Mouse (Mus musculus) embryonic facial prominence, embryonic 14.5 days (tissue): Measurements from ENCODE around the gene Ppp1r16b. TPM values are rescaled to one million over a fixed set of nuclear protein-coding genes. Genes with fewer than 3 reads are reported as not detected.
A peak's percentile ranks its signal among the peaks of the same experiment; 100 is the strongest.

Experiments
- ATAC-seq: fragments of 200-750 bp; cut with Nextera tagmentation; 2 replicates; pipeline ENCODE4 v1.8.0; 2017; ENCODE audit warnings: low read depth, moderate number of reproducible peaks, moderate TSS enrichment
- DNase-seq: peaks from one replicate; pipeline ENCODE4 v3.0.0-alpha.2; 2015; ENCODE audit warnings: low spot score
- H3K27ac ChIP-seq: fragments of 300-500 bp; sonication (generic); replicated peaks from 2 replicates; pipeline ENCODE4 v1.5.1; 2014; ENCODE audit warnings: low read depth, mild to moderate bottlenecking, low read length, moderate library complexity
- H3K27me3 ChIP-seq: fragments of 300-500 bp; sonication (generic); replicated peaks from 2 replicates; pipeline ENCODE4 v1.6.1; 2014; ENCODE audit warnings: low read length; ENCODE audit not compliant: control insufficient read depth, insufficient read depth
- H3K36me3 ChIP-seq: fragments of 300-500 bp; sonication (generic); 2 replicates; pipeline ENCODE4 v1.6.1; 2014; ENCODE audit warnings: low read length, mixed read lengths; ENCODE audit not compliant: control insufficient read depth, insufficient read depth
- H3K4me1 ChIP-seq: fragments of 300-500 bp; sonication (generic); 2 replicates; pipeline ENCODE4 v1.6.1; 2014; ENCODE audit warnings: antibody characterized with exemption, low read length; ENCODE audit not compliant: control insufficient read depth, insufficient read depth
- H3K4me2 ChIP-seq: fragments of 300-500 bp; sonication (generic); 2 replicates; pipeline ENCODE4 v1.6.1; 2014; ENCODE audit warnings: low read depth, mild to moderate bottlenecking, low read length, moderate library complexity, mixed read lengths
- H3K4me3 ChIP-seq: fragments of 300-500 bp; sonication (generic); 2 replicates; pipeline ENCODE4 v1.5.1; 2014; ENCODE audit warnings: low read depth, mild to moderate bottlenecking, low read length
- H3K9ac ChIP-seq: fragments of 300-500 bp; sonication (generic); 2 replicates; pipeline ENCODE4 v1.6.1; 2014; ENCODE audit warnings: low read depth, mild to moderate bottlenecking, low read length, moderate library complexity, mixed read lengths
- H3K9me3 ChIP-seq: fragments of 300-500 bp; sonication (generic); 2 replicates; pipeline ENCODE4 v1.6.1; 2016; ENCODE audit warnings: low read length; ENCODE audit not compliant: control insufficient read depth
- WGBS: fragments of 180-500 bp; shearing (Covaris S2); extraction: QIAGEN DNeasy Blood & Tissue Kit; methylation state at CpG from one replicate; pipeline ENCODE4 v1.1.7; 2014; 5-methylcytosine and 5-hydroxymethylcytosine counted together
- polyA plus RNA-seq: library from polyadenylated mRNA; unstranded; fragments of >200 nt; fragmentation: Nextera tagmentation; extraction: Ambion mirVana; gene quantifications from 2 replicates; pipeline ENCODE4 v1.2.1, GENCODE M21; 2014

Ppp1r16b gene
- polyA plus RNA-seq, result 4.3 and 4.7 TPM in 2 replicates

- Histone ChIP-seq H3K27me3 (peaks cover 45% of the 10 kb centered on the region), H3K9me3 (no peaks in the 10 kb centered on the region), H3K9ac (no peak within 1 kb of the TSS), H3K36me3 (no peaks in the 10 kb centered on the region), H3K4me2 (no peak within 1 kb of the TSS), H3K4me1 (peaks cover 16% of the 10 kb centered on the region), H3K4me3 (no peak within 1 kb of the TSS), H3K27ac (no peak within 1 kb of the TSS)
- ATAC-seq, result no peak
- 72% methylated on average over 4 of the region's 4 CpGs for WGBS
- DNase-seq, result no peak
Measured at GRCm38 (mm10) chr2:158665098-158665497, at the start of gene Ppp1r16b. Ppp1r16b (plus strand) TSS chr2:158665398.

DNA sequence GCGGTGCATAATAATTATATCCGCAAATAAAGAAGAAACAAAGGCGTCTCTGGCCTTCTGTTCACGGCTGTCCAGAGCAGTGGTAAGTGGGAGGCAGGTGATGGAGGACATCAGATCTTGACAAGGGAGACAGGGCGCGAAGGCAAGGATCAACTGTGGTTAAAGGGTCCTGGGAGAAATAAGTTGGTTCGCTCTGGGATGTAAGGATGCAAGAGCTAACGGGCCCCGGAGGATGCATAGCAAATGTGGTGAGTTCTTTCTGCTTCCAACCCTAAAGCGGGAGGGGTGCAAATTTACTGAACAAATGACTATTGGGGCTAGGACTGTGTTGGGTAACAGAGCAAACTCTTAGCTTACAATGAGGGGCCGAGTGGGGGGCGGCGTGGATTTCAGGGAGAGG lies 49.5 kb upstream of the Ppp1r16b start:
- no peak overlapping the region for H3K9ac ChIP-seq
- H3K9me3 ChIP-seq, result no peaks in the 10 kb centered on the region
- no peak overlapping the region for H3K4me3 ChIP-seq
- 2% methylated on average over 13 of the region's 13 CpGs for WGBS
- H3K4me2 ChIP-seq, result no peak overlapping the region
- no peak for DNase-seq
- H3K36me3 ChIP-seq, result no peaks in the 10 kb centered on the region
- ATAC-seq, result no peak
- no peak overlapping the region for H3K27ac ChIP-seq
- H3K4me1 ChIP-seq, result peaks cover 5% of the 10 kb centered on the region; the same call in 1 of the 2 replicates
- H3K27me3 ChIP-seq, result peaks cover 93% of the 10 kb centered on the region

DNA sequence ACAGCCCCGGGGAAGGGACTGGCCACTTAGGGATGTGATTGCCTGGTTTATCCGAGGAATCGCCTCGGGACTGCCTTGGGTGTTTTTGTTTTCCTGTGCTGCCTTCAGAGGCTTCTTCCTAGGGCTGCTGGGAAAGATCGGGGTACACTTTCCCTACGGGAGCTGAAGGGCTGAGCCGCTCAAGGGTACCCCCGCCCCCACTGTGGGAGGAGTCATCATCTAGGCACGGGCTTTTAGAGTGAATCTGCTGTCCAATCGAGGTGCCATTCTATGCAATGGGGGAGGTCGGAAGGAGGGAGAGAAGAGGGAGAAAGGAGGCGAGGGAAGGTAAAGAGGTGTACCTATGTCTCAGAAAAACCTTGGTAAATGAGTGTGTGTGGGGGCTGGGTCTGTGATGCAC lies 48.9 kb upstream of the Ppp1r16b start:
- Histone ChIP-seq H3K27ac (no peak overlapping the region), H3K9ac (no peak overlapping the region), H3K4me1 (peaks cover 4% of the 10 kb centered on the region; the same call in 1 of the 2 replicates), H3K4me3 (no peak overlapping the region), H3K27me3 (peaks cover 87% of the 10 kb centered on the region), H3K4me2 (no peak overlapping the region), H3K9me3 (no peaks in the 10 kb centered on the region), H3K36me3 (no peaks in the 10 kb centered on the region)
- WGBS, result 0% methylated on average over 12 of the region's 12 CpGs
- no peak for DNase-seq
- no peak for ATAC-seq

DNA sequence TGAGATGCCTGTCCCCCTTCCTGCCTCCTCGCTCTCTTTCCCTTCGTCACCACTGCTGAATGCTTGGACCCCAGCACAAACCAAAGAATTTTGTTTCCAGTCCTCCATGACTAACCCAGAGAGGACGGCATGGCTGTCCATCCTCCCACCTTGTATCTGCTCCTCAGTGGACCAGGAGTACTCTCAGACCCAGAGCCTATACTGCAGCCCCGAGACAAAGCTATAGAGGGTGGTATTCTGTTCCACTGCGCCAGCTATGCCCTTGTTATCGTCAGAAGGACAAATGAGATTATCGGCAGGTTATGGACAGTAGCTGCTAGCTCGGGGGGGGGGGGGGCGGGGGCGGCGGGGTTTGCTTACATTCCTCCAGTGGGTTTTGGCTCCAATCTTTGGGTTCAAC lies 48.4 kb upstream of the Ppp1r16b start:
- 2% methylated on average over 11 of the region's 11 CpGs for WGBS
- H3K4me1 ChIP-seq, result peaks cover 4% of the 10 kb centered on the region; the same call in 1 of the 2 replicates
- no peak for ATAC-seq
- no peak overlapping the region for H3K9ac ChIP-seq
- no peaks in the 10 kb centered on the region for H3K9me3 ChIP-seq
- no peaks in the 10 kb centered on the region for H3K36me3 ChIP-seq
- no peak overlapping the region for H3K4me3 ChIP-seq
- H3K27ac ChIP-seq, result no peak overlapping the region
- no peak overlapping the region for H3K4me2 ChIP-seq
- H3K27me3 ChIP-seq, result peaks cover 85% of the 10 kb centered on the region
- DNase-seq, result no peak

GRCm38 (mm10) chr2:158624718-158625222 lies 40.4 kb upstream of the Ppp1r16b start, which contains the start of gene Actr5:
Actr5 (plus strand) TSS chr2:158624888.
- peak; percentile 93 for ATAC-seq
- Histone ChIP-seq H3K9ac (peak within 1 kb of the TSS; percentile 90), H3K9me3 (no peaks in the 10 kb centered on the region), H3K27ac (peak within 1 kb of the TSS; percentile 92), H3K36me3 (peaks cover 33% of the 10 kb centered on the region), H3K4me1 (peaks cover 11% of the 10 kb centered on the region), H3K27me3 (peaks cover 6% of the 10 kb centered on the region; the same call in 1 of the 2 replicates), H3K4me2 (peak within 1 kb of the TSS; percentile 81), H3K4me3 (peak within 1 kb of the TSS; percentile 94)
- peak; percentile 99 for DNase-seq
- under 1% methylated on average over 32 of the region's 39 CpGs for WGBS

DNA sequence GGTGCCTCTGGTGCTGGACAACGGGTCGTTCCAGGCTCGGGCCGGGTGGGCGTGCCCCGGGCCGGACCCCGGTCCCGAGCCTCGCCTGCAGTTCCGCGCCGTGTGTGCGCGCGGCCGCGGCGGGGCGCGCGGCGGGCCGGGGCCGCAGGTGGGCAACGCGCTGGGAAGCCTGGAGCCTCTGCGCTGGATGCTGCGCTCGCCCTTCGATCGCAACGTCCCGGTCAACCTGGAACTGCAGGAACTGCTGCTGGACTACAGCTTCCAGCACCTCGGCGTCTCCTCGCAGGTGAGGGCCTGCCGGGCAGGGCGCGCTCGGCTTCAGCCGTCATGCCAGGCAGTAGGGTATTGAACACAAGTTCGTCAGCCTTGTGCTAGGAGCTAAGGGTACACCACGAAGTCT lies 40.0 kb upstream of the Ppp1r16b start:
- peaks cover 11% of the 10 kb centered on the region for H3K4me1 ChIP-seq
- DNase-seq, result no peak
- ATAC-seq, result peak; percentile 51

DNA sequence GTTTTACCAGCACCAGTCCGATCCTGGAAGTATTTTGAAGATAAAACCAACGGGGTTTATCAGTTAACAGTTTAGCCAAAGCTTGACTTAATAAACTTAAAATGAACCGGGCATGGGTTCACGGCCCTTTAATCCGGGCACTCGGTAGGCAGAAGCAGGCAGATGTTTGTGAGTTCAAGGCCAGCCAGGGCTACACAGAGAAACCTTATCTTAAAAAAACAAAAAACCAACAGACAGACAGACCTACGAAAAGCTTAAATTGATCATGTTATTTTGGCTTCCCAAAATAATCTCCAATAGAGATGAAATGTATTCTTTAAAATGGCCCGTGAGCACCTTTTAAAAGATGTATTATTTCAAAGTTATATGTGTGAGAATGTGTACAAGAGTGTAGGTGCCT lies 39.5 kb upstream of the Ppp1r16b start:
- 0 out of 2 replicates have a peak, but pooled peaks cover 4% of the 10 kb centered on the region for H3K27me3 ChIP-seq
- H3K4me1 ChIP-seq, result peaks cover 11% of the 10 kb centered on the region
- H3K9ac ChIP-seq, result peak overlapping the region; percentile 90
- peak overlapping the region; percentile 94 for H3K4me3 ChIP-seq
- no peaks in the 10 kb centered on the region for H3K9me3 ChIP-seq
- 34% methylated on average over 8 of the region's 8 CpGs for WGBS
- H3K36me3 ChIP-seq, result peaks cover 42% of the 10 kb centered on the region
- no peak overlapping the region for H3K27ac ChIP-seq
- no peak for ATAC-seq
- DNase-seq, result no peak
- peak overlapping the region; percentile 81 for H3K4me2 ChIP-seq

More for the DNA sequence above, 40.0 kb upstream of the Ppp1r16b start:
- H3K9me3 ChIP-seq, result no peaks in the 10 kb centered on the region
- peak overlapping the region; percentile 92 for H3K27ac ChIP-seq
- H3K4me2 ChIP-seq, result peak overlapping the region; percentile 81
- H3K4me3 ChIP-seq, result peak overlapping the region; percentile 94
- peaks cover 4% of the 10 kb centered on the region; the same call in 1 of the 2 replicates for H3K27me3 ChIP-seq
- H3K36me3 ChIP-seq, result peaks cover 38% of the 10 kb centered on the region
- H3K9ac ChIP-seq, result peak overlapping the region; percentile 90
- 0% methylated on average over 23 of the region's 44 CpGs for WGBS

- ATAC-seq (no peak), DNase-seq (peak; percentile 29)
- H3K4me2 ChIP-seq, result no peak overlapping the region
- H3K4me3 ChIP-seq, result no peak overlapping the region
- no peaks in the 10 kb centered on the region for H3K9me3 ChIP-seq
- H3K4me1 ChIP-seq, result peaks cover 11% of the 10 kb centered on the region
- H3K27me3 ChIP-seq, result no peaks in the 10 kb centered on the region
- no peak overlapping the region for H3K27ac ChIP-seq
- WGBS, result 64% methylated on average over 3 of the region's 3 CpGs
- H3K36me3 ChIP-seq, result peaks cover 73% of the 10 kb centered on the region
- H3K9ac ChIP-seq, result no peak overlapping the region
Measured at GRCm38 (mm10) chr2:158628858-158629257, 36.3 kb upstream of the Ppp1r16b start.

DNA sequence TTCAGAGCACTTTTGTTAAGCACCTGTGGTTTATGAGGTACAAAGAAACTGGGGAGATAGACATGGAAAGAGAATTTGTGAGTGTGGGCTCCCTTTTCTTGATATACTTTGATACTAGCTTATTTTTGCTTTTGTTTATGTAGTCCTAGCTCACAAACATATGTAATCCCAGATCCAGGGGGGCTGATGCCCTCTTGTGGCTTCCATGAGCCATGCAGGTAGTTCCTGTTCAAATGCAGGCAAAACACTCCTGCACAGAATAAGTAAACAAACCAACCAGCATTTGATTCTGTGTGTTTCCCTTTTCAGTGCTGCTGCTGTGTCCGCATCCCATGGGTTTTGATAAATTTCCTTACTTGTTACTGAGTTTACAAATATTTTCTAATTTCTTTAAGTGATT lies 35.8 kb upstream of the Ppp1r16b start:
- no peak overlapping the region for H3K4me3 ChIP-seq
- WGBS, result 86% methylated on average over 1 of the region's 1 CpGs
- no peaks in the 10 kb centered on the region for H3K9me3 ChIP-seq
- H3K9ac ChIP-seq, result no peak overlapping the region
- no peak overlapping the region for H3K4me2 ChIP-seq
- no peak overlapping the region for H3K27ac ChIP-seq
- no peaks in the 10 kb centered on the region for H3K27me3 ChIP-seq
- peaks cover 76% of the 10 kb centered on the region for H3K36me3 ChIP-seq
- DNase-seq (peak; percentile 43), ATAC-seq (no peak)
- peaks cover 11% of the 10 kb centered on the region for H3K4me1 ChIP-seq
